Mouse (Mus musculus): ENCODE measurements around the gene Rap1gap. TPM values are rescaled to one million over a fixed set of nuclear protein-coding genes. Genes with fewer than 3 reads are reported as not detected.
A peak's percentile ranks its signal among the peaks of the same experiment; 100 is the strongest.

Gene Rap1gap
- total RNA-seq, 2 experiments from 2014 or later = not detected

GRCm38 (mm10) chr4:137660364-137661077, 4.0 kb upstream of the Rap1gap start:
- no peak for ATAC-seq (replicated peaks; ENCODE audit: low FRiP score, poor library complexity, severe bottlenecking)

- ATAC-seq (replicated peaks; ENCODE audit: low FRiP score, poor library complexity, severe bottlenecking) = no peak
Observed at GRCm38 (mm10) chr4:137661078-137661450, 3.5 kb upstream of the Rap1gap start.

GRCm38 (mm10) chr4:137661547-137661946, 3.0 kb upstream of the Rap1gap start:
- ATAC-seq (replicated peaks; ENCODE audit: low FRiP score, poor library complexity, severe bottlenecking) = no peak

GRCm38 (mm10) chr4:137663491-137663890, 1.0 kb upstream of the Rap1gap start:
- no peak for ATAC-seq (replicated peaks; ENCODE audit: low FRiP score, poor library complexity, severe bottlenecking)

- ATAC-seq (replicated peaks; ENCODE audit: low FRiP score, poor library complexity, severe bottlenecking) = no peak
Observed at GRCm38 (mm10) chr4:137664980-137665675, 602 bp downstream of the Rap1gap start.

- no peak for ATAC-seq (replicated peaks; ENCODE audit: low FRiP score, poor library complexity, severe bottlenecking)
Observed at GRCm38 (mm10) chr4:137665791-137666190, 1.3 kb downstream of the Rap1gap start.

- ATAC-seq (replicated peaks; ENCODE audit: low FRiP score, poor library complexity, severe bottlenecking) = no peak
Observed at GRCm38 (mm10) chr4:137666283-137666957, 1.9 kb downstream of the Rap1gap start.

GRCm38 (mm10) chr4:137666958-137667345, 2.4 kb downstream of the Rap1gap start:
- no peak for ATAC-seq (replicated peaks; ENCODE audit: low FRiP score, poor library complexity, severe bottlenecking)

- no peak for ATAC-seq (replicated peaks; ENCODE audit: low FRiP score, poor library complexity, severe bottlenecking)
Observed at GRCm38 (mm10) chr4:137667747-137668146, 3.2 kb downstream of the Rap1gap start.

- ATAC-seq (replicated peaks; ENCODE audit: low FRiP score, poor library complexity, severe bottlenecking) = no peak
Observed at GRCm38 (mm10) chr4:137671711-137672500, 7.4 kb downstream of the Rap1gap start.

GRCm38 (mm10) chr4:137675566-137675965, 11.0 kb downstream of the Rap1gap start:
- no peak for ATAC-seq (replicated peaks; ENCODE audit: low FRiP score, poor library complexity, severe bottlenecking)

- ATAC-seq (replicated peaks; ENCODE audit: low FRiP score, poor library complexity, severe bottlenecking) = peak; percentile 53; the same call in 1 of the 2 replicates
Observed at GRCm38 (mm10) chr4:137676057-137676456, 11.5 kb downstream of the Rap1gap start.

GRCm38 (mm10) chr4:137676700-137677484, 12.4 kb downstream of the Rap1gap start:
- no peak for ATAC-seq (replicated peaks; ENCODE audit: low FRiP score, poor library complexity, severe bottlenecking)

- ATAC-seq (replicated peaks; ENCODE audit: low FRiP score, poor library complexity, severe bottlenecking) = no peak
Observed at GRCm38 (mm10) chr4:137677906-137678305, 13.4 kb downstream of the Rap1gap start.

GRCm38 (mm10) chr4:137678568-137678967, 14.0 kb downstream of the Rap1gap start:
- no peak for ATAC-seq (replicated peaks; ENCODE audit: low FRiP score, poor library complexity, severe bottlenecking)

GRCm38 (mm10) chr4:137679979-137680550, 15.5 kb downstream of the Rap1gap start:
- no peak for ATAC-seq (replicated peaks; ENCODE audit: low FRiP score, poor library complexity, severe bottlenecking)

- no peak for ATAC-seq (replicated peaks; ENCODE audit: low FRiP score, poor library complexity, severe bottlenecking)
Observed at GRCm38 (mm10) chr4:137680721-137681120, 16.2 kb downstream of the Rap1gap start.

GRCm38 (mm10) chr4:137681408-137682104, 17.0 kb downstream of the Rap1gap start:
- ATAC-seq (replicated peaks; ENCODE audit: low FRiP score, poor library complexity, severe bottlenecking) = no peak

All from erythroid progenitor cell, adult 5-6 weeks (primary cell).